ENCODE assay signal across 9 mouse cellular contexts in the genomic region with DNA sequence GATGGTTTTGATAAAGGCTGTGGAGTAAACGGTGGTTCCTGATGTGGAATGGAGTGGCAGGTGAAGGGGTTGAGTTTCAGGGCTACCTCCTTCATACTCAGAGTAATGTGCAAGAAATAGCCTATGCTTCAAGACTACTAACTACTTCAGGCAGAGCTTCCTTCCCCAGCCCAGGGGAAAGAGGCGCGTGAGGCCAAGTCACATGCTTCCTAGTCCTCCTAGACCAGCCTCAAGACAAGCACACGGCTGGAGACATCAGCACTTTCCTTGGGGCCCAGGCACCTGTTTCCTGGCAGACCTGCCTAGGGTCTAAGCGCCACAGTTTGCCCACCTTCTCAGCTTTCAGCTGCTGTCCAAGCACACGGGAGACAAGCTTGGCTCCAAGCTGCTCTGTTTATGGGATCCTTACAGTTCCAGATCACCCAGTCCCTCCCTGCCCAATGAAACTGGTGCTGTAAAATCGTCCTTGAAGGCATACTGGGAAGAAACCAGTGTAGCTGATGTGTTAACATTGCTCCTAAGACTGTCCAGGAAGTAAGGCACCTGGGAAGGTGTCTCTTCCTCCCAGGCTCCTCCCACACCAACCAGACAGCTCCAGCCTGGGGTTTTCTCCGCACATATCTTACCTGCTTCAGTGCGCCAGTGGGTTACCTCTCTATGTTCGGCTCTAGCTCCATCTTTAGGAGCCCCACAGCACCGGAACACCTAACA. TPM values are rescaled to one million over a fixed set of nuclear protein-coding genes. Genes with fewer than 3 reads are reported as not detected.
DNase-seq lines count a peak whose midpoint lies in the region; ATAC-seq lines count a peak whose summit lies in the region.
"Had no signal": no experiment of that assay in that cellular context is flagged by ENCODE, and none has a peak within 500 bp of the region (broad histone marks: within the 10 kb centered on the region; RNA-seq: fewer than 3 reads in every experiment).

No protein-coding gene starts in this region.

- DNase-seq in heart, adult 11 months, result peak; percentile 92
- DNase-seq in heart, postnatal 4 days, result no peak
- DNase-seq in forebrain, embryonic 11.5 days (ENCODE audit: low spot score), result peak; percentile 48
- DNase-seq in urinary bladder, postnatal 25 days (ENCODE audit: low spot score), result no peak
- DNase-seq in layer of hippocampus, postnatal 36 days, result no peak
- DNase-seq in ovary, adult 18-20 months (ENCODE audit: low spot score), result no peak

- no peak overlapping the region for H3K4me3 ChIP-seq in forebrain, embryonic 11.5 days (ENCODE audit: low read depth, low read length)
- peak overlapping the region; percentile 43 for H3K4me3 ChIP-seq in kidney, embryonic 14.5 days (ENCODE audit: low read length)
- H3K4me3 ChIP-seq in midbrain, embryonic 12.5 days, result no peak overlapping the region

- peaks cover 19% of the 10 kb centered on the region for H3K27me3 ChIP-seq in forebrain, embryonic 11.5 days (ENCODE audit: control insufficient read depth, insufficient read depth, low read length)
- H3K27me3 ChIP-seq in kidney, embryonic 14.5 days (ENCODE audit: control insufficient read depth, insufficient read depth, low read length), result peaks cover 20% of the 10 kb centered on the region
- peaks cover 37% of the 10 kb centered on the region for H3K27me3 ChIP-seq in midbrain, embryonic 12.5 days

- ATAC-seq in forebrain, embryonic 11.5 days (replicated peaks; ENCODE audit: low FRiP score), result no peak; the same call in 1 of the 2 replicates
- 0 out of 2 replicates have a peak, but pooled peaks have one; percentile 0 for ATAC-seq in kidney, embryonic 14.5 days (ENCODE audit: low FRiP score, low TSS enrichment)
- ATAC-seq in midbrain, embryonic 12.5 days (ENCODE audit: low FRiP score, low read depth), result peak; percentile 6; the same call in 1 of the 2 replicates

- H3K9ac ChIP-seq in forebrain, embryonic 11.5 days (ENCODE audit: low read length), result no peak overlapping the region
- peak overlapping the region; percentile 32; the same call in 1 of the 2 replicates for H3K9ac ChIP-seq in kidney, embryonic 14.5 days (ENCODE audit: low read depth, low read length)
- no peak overlapping the region for H3K9ac ChIP-seq in midbrain, embryonic 12.5 days (replicated peaks)

- H3K4me2 ChIP-seq in forebrain, embryonic 11.5 days (ENCODE audit: low read depth, low read length, severe bottlenecking), result peak overlapping the region; percentile 77; the same call in 1 of the 2 replicates
- H3K4me2 ChIP-seq in kidney, embryonic 14.5 days (replicated peaks; ENCODE audit: low read depth, low read length), result peak overlapping the region; percentile 89
- H3K4me2 ChIP-seq in midbrain, embryonic 12.5 days (replicated peaks), result peak overlapping the region; percentile 84

- 16% methylated on average over 11 of the region's 11 CpGs for WGBS in forebrain, embryonic 11.5 days
- 12% methylated on average over 11 of the region's 11 CpGs for WGBS in kidney, embryonic 14.5 days
- 13% methylated on average over 11 of the region's 11 CpGs for WGBS in midbrain, embryonic 12.5 days

- H3K9me3 ChIP-seq in forebrain, embryonic 11.5 days (ENCODE audit: control insufficient read depth, low read length), result no peaks in the 10 kb centered on the region
- H3K9me3 ChIP-seq in kidney, embryonic 14.5 days (ENCODE audit: control insufficient read depth, low read length), result no peaks in the 10 kb centered on the region
- no peaks in the 10 kb centered on the region for H3K9me3 ChIP-seq in midbrain, embryonic 12.5 days

- no peaks in the 10 kb centered on the region for H3K36me3 ChIP-seq in forebrain, embryonic 11.5 days (ENCODE audit: control insufficient read depth, insufficient read depth, low read length)
- no peaks in the 10 kb centered on the region for H3K36me3 ChIP-seq in kidney, embryonic 14.5 days (ENCODE audit: control insufficient read depth, insufficient read depth, low read length)
- H3K36me3 ChIP-seq in midbrain, embryonic 12.5 days, result no peaks in the 10 kb centered on the region

- H3K27ac ChIP-seq in forebrain, embryonic 11.5 days (ENCODE audit: low read depth, low read length), result 0 out of 2 replicates have a peak overlapping the region, but pooled peaks have one; percentile 12
- H3K27ac ChIP-seq in kidney, embryonic 14.5 days (ENCODE audit: low read depth, low read length), result peak overlapping the region; percentile 71; the same call in 1 of the 2 replicates
- H3K27ac ChIP-seq in midbrain, embryonic 12.5 days (replicated peaks), result peak overlapping the region; percentile 66

- peaks cover 2% of the 10 kb centered on the region; the same call in 1 of the 2 replicates for H3K4me1 ChIP-seq in forebrain, embryonic 11.5 days (replicated peaks; ENCODE audit: control insufficient read depth, insufficient read depth, low read length)
- peaks cover 16% of the 10 kb centered on the region; the same call in 1 of the 2 replicates for H3K4me1 ChIP-seq in kidney, embryonic 14.5 days (ENCODE audit: control insufficient read depth, insufficient read depth, low read length)
- peaks cover 18% of the 10 kb centered on the region for H3K4me1 ChIP-seq in midbrain, embryonic 12.5 days

RNA-seq across cellular contexts. Expression of gene Pdzk1ip1, which starts 8.1 kb away (rescaled TPM):
- under 1 TPM; 0.72 to 0.93 TPM for total RNA-seq in heart, postnatal 4 days (2021)
- 13.8 and 16.2 TPM in 2 replicates for polyA plus RNA-seq in forebrain, embryonic 11.5 days (2014; fragmentation: Nextera tagmentation; extraction: Ambion mirVana)
- 87.9 and 90.5 TPM in 2 replicates for polyA plus RNA-seq in kidney, embryonic 14.5 days (2014; fragmentation: Nextera tagmentation; extraction: Ambion mirVana)
- polyA plus RNA-seq in midbrain, embryonic 12.5 days (2016; fragmentation: Nextera tagmentation; extraction: Ambion mirVana), result 11.8 and 12.9 TPM in 2 replicates
- total RNA-seq in layer of hippocampus, postnatal 36 days (2021), result under 1 TPM in 1 of 2 experiments, not detected in 1; 0.75 TPM
- polyA plus RNA-seq: C2C12 had no signal

RNA-seq across cellular contexts. Expression of gene Cyp4x1, which starts 37.5 kb away (rescaled TPM):
- not detected for total RNA-seq in heart, postnatal 4 days (2021)
- 0.31 and 0.47 TPM in 2 replicates for polyA plus RNA-seq in forebrain, embryonic 11.5 days (2014; fragmentation: Nextera tagmentation; extraction: Ambion mirVana)
- polyA plus RNA-seq in kidney, embryonic 14.5 days (2014; fragmentation: Nextera tagmentation; extraction: Ambion mirVana), result 0.37 and 0.54 TPM in 2 replicates
- polyA plus RNA-seq in midbrain, embryonic 12.5 days (2016; fragmentation: Nextera tagmentation; extraction: Ambion mirVana), result 1.7 and 1.8 TPM in 2 replicates
- total RNA-seq in layer of hippocampus, postnatal 36 days (2021), result 1 to 10 TPM; 7.0 to 7.2 TPM
- polyA plus RNA-seq: C2C12 had no signal

RNA-seq across cellular contexts. Expression of gene Tal1, which starts 40.4 kb away (rescaled TPM):
- total RNA-seq in heart, postnatal 4 days (2021), result 1 to 10 TPM; 5.5 to 7.0 TPM
- polyA plus RNA-seq in forebrain, embryonic 11.5 days (2014; fragmentation: Nextera tagmentation; extraction: Ambion mirVana), result 3.4 and 3.7 TPM in 2 replicates
- 1.7 and 2.0 TPM in 2 replicates for polyA plus RNA-seq in kidney, embryonic 14.5 days (2014; fragmentation: Nextera tagmentation; extraction: Ambion mirVana)
- 9.6 and 9.8 TPM in 2 replicates for polyA plus RNA-seq in midbrain, embryonic 12.5 days (2016; fragmentation: Nextera tagmentation; extraction: Ambion mirVana)
- total RNA-seq in layer of hippocampus, postnatal 36 days (2021), result 1 to 10 TPM; 1.1 to 1.3 TPM

Comparison
In these comparisons a context has a peak if more than half of its experiments do, and no peak if none do; other contexts are left out.
1. DNase-seq: peak in heart, adult 11 months (single experiment) and forebrain, embryonic 11.5 days (single experiment); none in heart, postnatal 4 days (single experiment), urinary bladder, postnatal 25 days (single experiment), layer of hippocampus, postnatal 36 days (0 of 2) and ovary, adult 18-20 months (single experiment).
2. H3K27ac ChIP-seq: peak in every context shown above with its lines; median percentile 71 in kidney, embryonic 14.5 days; 66 in midbrain, embryonic 12.5 days; 12 in forebrain, embryonic 11.5 days.
3. Peak in every context shown above with its lines, with median percentiles within 50 percentile points of each other: H3K4me2 ChIP-seq.